ENCODE assay signal across 7 mouse cellular contexts in the genomic region with DNA sequence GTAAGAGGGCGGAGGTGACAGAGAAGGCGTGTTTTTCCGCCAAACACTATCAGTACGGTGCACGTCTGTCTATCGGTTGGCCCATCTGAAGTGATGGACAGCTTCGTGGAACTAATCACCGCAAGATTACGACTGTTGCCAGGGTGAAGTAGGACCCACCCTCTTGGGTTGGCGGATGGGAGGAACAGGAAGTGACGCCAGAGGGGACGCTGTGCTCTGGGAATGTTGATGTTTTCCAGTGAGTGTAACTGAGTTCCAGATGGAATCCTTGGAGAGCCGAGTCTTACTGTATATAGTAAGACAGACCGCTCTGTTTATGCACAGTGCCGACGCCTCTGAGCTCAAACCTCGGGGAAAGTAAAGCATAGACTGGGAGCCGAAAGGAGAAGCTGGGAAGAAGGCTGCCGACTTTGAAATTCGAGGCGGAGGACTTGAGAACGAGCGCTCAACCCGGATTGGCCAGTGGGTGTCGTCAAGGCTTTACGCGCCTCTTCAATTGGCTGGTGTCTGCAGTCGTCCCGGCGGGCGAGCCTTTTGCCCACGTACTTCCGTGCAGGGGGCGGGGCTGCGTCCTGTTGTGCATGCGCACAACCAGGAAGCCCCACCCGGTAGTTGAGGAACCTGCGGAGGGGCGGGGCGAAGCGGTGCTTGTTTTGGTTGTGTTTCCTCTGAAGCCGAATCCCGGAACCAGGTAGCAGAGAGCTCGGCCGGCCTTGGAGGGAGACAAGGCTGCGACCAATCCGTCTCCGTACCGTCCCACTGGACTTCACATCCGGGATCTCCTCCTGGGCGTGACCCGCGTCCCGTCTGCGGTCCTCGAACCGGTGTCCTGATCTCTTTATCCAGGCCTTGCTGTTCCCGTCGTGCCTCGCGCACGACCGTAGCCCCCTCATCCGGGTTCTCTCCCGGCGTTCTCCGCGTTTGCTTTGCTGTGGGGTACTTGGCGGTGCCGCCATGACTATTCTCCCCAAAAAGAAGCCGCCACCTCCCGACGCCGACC. TPM values are rescaled to one million over a fixed set of nuclear protein-coding genes. Genes with fewer than 3 reads are reported as not detected.
DNase-seq lines count a peak whose midpoint lies in the region; ATAC-seq lines count a peak whose summit lies in the region.

A gene (plus strand): TSS at position 202 of the 1,000 bp plus-strand sequence.

- H3K4me1 ChIP-seq in intestine, embryonic 16.5 days (ENCODE audit: control insufficient read depth, insufficient read depth, low read length): no peaks in the 10 kb centered on the region
- H3K4me1 ChIP-seq in midbrain, embryonic 11.5 days (ENCODE audit: control insufficient read depth, insufficient read depth, low read length): peaks cover 8% of the 10 kb centered on the region

- intact Hi-C loops in left cerebral cortex, postnatal 36 days (cut with DNase I): no loop called here

- peak within 1 kb of the TSS; percentile 81 for H3K9ac ChIP-seq in intestine, embryonic 16.5 days (ENCODE audit: low read depth, low read length)
- H3K9ac ChIP-seq in midbrain, embryonic 11.5 days (ENCODE audit: low read length): peak within 1 kb of the TSS; percentile 80

- peak within 1 kb of the TSS; percentile 69 for H3K4me3 ChIP-seq in intestine, embryonic 16.5 days (ENCODE audit: low read length)
- peak within 1 kb of the TSS; percentile 78 for H3K4me3 ChIP-seq in midbrain, embryonic 11.5 days (ENCODE audit: low read depth, low read length)

- no peaks in the 10 kb centered on the region for H3K27me3 ChIP-seq in intestine, embryonic 16.5 days (replicated peaks; ENCODE audit: control insufficient read depth, insufficient read depth, low read length)
- no peaks in the 10 kb centered on the region for H3K27me3 ChIP-seq in midbrain, embryonic 11.5 days (ENCODE audit: control insufficient read depth, insufficient read depth, low read length)

- no peaks in the 10 kb centered on the region for H3K9me3 ChIP-seq in intestine, embryonic 16.5 days (ENCODE audit: control insufficient read depth, low read length)
- no peaks in the 10 kb centered on the region for H3K9me3 ChIP-seq in midbrain, embryonic 11.5 days (ENCODE audit: control insufficient read depth, low read length)

- H3K4me2 ChIP-seq in intestine, embryonic 16.5 days (ENCODE audit: low read depth, low read length): peak within 1 kb of the TSS; percentile 62
- H3K4me2 ChIP-seq in midbrain, embryonic 11.5 days: peak within 1 kb of the TSS; percentile 71

- peak within 1 kb of the TSS; percentile 92 for H3K27ac ChIP-seq in intestine, embryonic 16.5 days (ENCODE audit: low read length)
- H3K27ac ChIP-seq in midbrain, embryonic 11.5 days (ENCODE audit: low read depth, low read length): peak within 1 kb of the TSS; percentile 59

- 14% methylated on average over 73 of the region's 74 CpGs for WGBS in intestine, embryonic 16.5 days
- WGBS in midbrain, embryonic 11.5 days: 17% methylated on average over 72 of the region's 74 CpGs

- H3K36me3 ChIP-seq in intestine, embryonic 16.5 days (ENCODE audit: control insufficient read depth, insufficient read depth, low read length): no peaks in the 10 kb centered on the region
- no peaks in the 10 kb centered on the region for H3K36me3 ChIP-seq in midbrain, embryonic 11.5 days (ENCODE audit: control insufficient read depth, insufficient read depth, low read length)

- peak; percentile 97 for DNase-seq in adrenal gland, adult 8-10 months
- peak; percentile 87 for DNase-seq in embryo, embryonic 9.5 days (ENCODE audit: extremely low spot score)
- peak; percentile 80 to 90 for DNase-seq in gastrocnemius, postnatal 4 days (ENCODE audit: low spot score in 2 of 2)
- DNase-seq in left cerebral cortex, postnatal 36 days (ENCODE audit: low spot score in 2 of 2): peak; percentile 91 to 92
- peak; percentile 98 for DNase-seq in midbrain, embryonic 11.5 days (ENCODE audit: low spot score, missing footprints)
- peak; percentile 95 for DNase-seq in skeletal muscle tissue, adult 2 months (ENCODE audit: low read depth, low spot score)

- peak; percentile 97 for ATAC-seq in intestine, embryonic 16.5 days
- ATAC-seq in midbrain, embryonic 11.5 days (ENCODE audit: low FRiP score): peak; percentile 98

RNA-seq across cellular contexts. Expression of the gene that starts here (rescaled TPM):
- total RNA-seq in adrenal gland, adult 8-10 months (2022): 10 to 100 TPM; 62.6 to 72.7 (median 69.4) TPM
- total RNA-seq in gastrocnemius, postnatal 4 days (2021): 10 to 100 TPM; 36.5 to 37.6 TPM
- polyA plus RNA-seq in intestine, embryonic 16.5 days (2015; fragmentation: Nextera tagmentation; extraction: Ambion mirVana): 25.9 and 27.7 TPM in 2 replicates
- total RNA-seq in left cerebral cortex, postnatal 36 days (2021): 10 to 100 TPM; 79.5 to 82.3 TPM
- 33.9 and 34.8 TPM in 2 replicates for polyA plus RNA-seq in midbrain, embryonic 11.5 days (2014; fragmentation: Nextera tagmentation; extraction: Ambion mirVana)

Comparison
In these comparisons a context has a peak if more than half of its experiments do, and no peak if none do; other contexts are left out.
1. Peak in every context shown above with its lines: DNase-seq, ATAC-seq, H3K4me3 ChIP-seq and H3K27ac ChIP-seq.